Mouse (Mus musculus) cerebellum, adult 18-20 months (tissue): ENCODE data around the gene Fnbp1l.

Experiments
- DNase-seq, 2 experiments: peaks; one replicate each; pipeline ENCODE4 v3.0.0; 2021

Gene Fnbp1l

DNA sequence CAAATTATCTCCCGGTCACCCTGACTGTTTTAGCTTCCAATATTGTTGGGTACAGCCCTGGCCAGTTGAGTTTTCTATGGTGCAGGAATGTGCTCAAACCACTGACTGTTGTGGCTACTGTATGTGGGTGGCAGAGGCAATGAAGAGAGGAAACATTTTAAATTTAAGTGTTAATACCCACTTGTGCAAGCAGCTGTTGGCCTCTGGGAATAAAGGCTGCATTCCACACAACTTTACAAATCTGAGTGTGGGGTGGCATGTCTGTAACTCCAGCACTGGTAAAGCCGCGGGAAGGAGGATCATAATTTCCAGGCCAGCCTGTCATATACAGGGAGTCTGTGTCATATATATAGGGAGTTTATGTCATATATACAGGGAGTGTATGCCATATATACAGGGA lies 99.2 kb downstream of the Fnbp1l start:
- no peak for DNase-seq

GRCm38 (mm10) chr3:122519082-122519481 lies 100.4 kb downstream of the Fnbp1l start:
- no peak for DNase-seq

- no peak for DNase-seq
Measured at GRCm38 (mm10) chr3:122518231-122518736, 101.2 kb downstream of the Fnbp1l start.

DNA sequence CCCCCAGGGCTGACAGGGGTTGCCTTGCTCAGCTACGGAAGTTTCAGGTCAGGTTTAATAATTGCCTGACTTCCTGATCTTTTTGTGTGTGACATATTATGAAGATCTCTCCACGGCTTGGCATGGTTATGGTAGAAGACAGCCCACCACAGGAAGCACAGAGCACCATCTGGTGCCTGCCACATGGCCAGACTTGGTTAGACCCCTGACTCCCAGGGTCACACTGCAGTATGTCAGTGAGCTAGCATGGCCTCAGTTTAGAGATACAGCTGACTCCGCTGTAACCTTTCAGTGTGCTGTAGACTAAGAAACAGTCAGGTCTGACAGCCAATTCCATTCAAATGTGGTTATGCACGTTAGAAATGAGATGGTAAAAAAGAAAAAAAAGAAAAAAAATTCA lies 101.8 kb downstream of the Fnbp1l start:
- DNase-seq = no peak

DNA sequence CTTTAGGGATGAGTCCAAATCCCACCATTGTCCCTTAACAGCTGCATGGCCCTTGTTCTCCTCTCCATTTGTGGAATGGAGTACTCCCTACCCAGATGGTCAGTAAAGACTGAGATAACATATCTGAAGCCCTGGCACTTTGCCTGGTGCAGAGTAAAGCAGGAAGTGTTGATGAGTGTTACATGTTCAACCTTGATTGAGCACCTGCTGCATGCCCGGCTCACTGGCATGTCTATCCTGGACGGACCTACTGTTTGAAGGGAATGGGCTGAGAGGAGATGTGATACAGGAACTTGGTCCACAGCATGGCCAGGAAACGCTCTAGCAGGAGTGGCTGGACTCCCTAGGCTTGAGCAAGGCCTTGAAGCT lies 103.2 kb downstream of the Fnbp1l start:
- no peak for DNase-seq

GRCm38 (mm10) chr3:122515568-122516326 lies 103.8 kb downstream of the Fnbp1l start:
- DNase-seq = no peak

DNA sequence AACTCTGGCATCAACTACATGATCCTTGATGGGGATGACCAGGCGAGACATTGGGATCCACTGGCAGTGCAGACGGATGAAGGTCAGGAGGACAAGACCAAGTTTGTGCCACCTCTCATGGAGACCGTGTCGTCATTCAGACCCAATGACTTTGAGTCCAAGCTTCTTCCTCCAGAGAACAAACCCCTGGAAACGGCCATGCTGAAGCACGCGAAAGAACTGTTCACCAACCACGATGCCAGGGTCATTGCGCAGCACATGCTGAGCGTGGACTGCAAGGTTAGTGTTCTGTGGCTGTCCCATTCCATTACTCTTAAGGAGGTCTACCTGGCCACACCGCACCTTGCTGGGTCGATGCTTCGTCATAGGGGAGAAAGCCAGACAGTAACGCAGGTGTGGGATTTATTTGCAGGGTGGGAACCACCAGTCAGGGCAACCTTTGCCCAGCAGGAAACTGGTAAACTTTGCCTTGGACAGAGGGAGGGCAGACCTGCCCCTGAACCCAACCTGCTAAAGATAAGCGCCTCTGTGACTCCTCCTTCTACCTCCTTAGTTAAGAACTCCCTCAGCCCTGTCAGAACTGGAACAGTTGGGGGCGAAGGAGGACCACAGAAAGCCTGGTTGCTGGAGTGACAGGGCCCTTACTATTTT lies 106.7 kb downstream of the Fnbp1l start:
- no peak for DNase-seq

DNA sequence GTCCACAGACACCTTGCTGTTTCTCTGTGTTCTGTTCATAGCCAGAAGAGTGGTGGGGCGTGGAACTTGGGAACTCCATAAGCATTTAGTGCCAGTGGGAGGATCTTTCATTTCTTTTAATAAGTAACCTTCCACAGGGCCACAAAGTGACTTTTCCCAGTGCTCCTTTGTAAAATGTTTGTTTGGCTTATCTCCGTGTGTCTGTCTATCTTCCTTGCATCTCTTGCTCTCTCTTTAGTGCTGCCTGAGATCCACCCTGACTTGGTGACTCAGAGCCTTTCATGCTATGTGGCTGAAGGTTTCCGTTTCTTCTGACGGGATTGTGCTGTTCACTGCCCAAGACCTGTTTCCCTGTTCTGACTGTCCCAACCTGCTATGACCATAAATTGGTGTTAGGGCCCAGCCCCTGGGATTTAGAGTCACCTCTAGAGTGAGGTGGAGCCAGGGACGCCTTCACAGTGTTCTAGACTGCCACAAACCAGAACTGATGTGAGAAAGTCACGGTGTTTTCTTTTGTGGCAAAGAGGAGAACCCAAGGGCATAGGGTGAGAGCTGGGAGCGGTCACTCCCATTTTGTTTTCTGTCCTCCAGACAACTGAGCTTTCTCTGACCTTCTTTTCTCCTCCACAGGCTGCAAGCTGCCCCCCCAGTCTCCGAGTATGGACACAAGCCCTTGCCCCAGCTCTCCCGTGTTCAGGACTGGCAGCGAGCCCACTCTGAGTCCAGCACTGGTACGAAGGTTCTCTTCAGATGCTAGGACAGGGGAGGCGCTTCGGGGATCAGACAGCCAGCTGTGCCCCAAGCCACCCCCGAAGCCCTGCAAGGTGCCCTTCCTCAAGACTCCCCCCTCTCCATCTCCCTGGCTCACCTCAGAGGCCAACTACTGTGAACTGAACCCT lies 107.5 kb downstream of the Fnbp1l start:
- no peak for DNase-seq

DNA sequence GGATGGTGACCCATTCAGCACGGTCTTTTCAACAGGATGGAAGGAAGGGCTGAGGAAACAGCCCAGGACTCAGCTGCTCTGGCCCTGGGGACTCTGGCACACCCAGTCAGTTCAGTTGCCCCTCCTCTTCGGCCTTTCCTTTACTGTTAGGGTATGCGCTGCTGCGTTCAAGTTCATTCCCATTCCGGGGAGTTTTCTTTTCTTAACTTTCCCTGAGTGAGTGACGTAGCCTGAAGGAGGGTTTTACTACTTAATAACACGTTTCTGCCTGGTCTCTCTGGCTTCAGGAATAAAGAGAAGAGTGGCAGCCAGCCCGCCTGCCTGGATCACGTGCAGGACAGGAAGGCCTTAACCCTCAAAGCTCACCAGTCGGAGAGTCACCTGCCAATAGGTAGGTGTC lies 108.6 kb downstream of the Fnbp1l start:
- no peak for DNase-seq

- DNase-seq = no peak
Measured at GRCm38 (mm10) chr3:122510240-122510750, 109.2 kb downstream of the Fnbp1l start.

- no peak for DNase-seq
Measured at GRCm38 (mm10) chr3:122509534-122510239, 109.8 kb downstream of the Fnbp1l start.

- DNase-seq = peak; percentile 22 to 25
Measured at GRCm38 (mm10) chr3:122509084-122509483, 110.4 kb downstream of the Fnbp1l start.

DNA sequence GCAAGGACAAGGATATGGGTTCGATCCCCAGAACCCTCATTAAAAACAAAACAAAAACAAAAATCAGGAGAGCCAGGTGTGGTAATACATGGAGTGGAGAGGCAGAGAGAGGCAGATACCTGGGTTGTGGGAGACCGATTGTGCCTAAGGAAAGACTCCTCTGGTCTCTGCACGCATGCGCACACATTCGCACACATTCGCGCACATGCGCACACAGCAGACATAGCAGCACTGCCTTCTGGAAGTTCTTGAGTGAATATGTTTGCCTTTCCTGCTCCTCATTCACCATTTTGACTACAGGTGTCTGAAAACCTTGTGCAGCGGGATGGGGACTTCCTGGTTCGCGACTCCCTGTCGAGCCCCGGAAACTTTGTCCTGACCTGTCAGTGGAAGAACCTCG lies 111.7 kb downstream of the Fnbp1l start:
- no peak for DNase-seq

GRCm38 (mm10) chr3:122506343-122506916 lies 113.1 kb downstream of the Fnbp1l start:
- DNase-seq = no peak

- DNase-seq = no peak
Measured at GRCm38 (mm10) chr3:122500929-122501328, 118.6 kb downstream of the Fnbp1l start.

GRCm38 (mm10) chr3:122499647-122500046 lies 119.9 kb downstream of the Fnbp1l start:
- DNase-seq = no peak

DNA sequence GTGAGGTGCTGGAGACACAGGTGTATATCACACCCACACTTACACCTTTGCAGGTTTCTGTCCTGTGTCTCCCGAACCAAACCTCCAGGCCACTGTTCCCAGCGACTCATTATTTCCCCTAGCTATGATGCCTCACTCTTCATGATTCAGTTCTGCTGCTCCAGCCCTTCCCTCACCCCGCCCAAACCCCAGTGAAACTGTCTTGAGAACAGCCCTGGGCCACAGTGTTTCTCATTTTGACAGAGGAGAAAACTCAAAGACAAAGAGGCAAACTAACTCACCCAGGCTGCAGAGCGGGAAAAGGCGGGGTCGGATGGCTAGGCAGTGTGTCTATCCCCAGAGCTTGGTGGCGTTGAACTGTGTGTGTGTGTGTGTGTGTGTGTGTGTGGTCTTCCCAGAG lies 121.0 kb downstream of the Fnbp1l start:
- no peak for DNase-seq

- no peak for DNase-seq
Measured at GRCm38 (mm10) chr3:122497871-122498270, 121.6 kb downstream of the Fnbp1l start.

- no peak for DNase-seq
Measured at GRCm38 (mm10) chr3:122494764-122495163, 124.8 kb downstream of the Fnbp1l start.

DNA sequence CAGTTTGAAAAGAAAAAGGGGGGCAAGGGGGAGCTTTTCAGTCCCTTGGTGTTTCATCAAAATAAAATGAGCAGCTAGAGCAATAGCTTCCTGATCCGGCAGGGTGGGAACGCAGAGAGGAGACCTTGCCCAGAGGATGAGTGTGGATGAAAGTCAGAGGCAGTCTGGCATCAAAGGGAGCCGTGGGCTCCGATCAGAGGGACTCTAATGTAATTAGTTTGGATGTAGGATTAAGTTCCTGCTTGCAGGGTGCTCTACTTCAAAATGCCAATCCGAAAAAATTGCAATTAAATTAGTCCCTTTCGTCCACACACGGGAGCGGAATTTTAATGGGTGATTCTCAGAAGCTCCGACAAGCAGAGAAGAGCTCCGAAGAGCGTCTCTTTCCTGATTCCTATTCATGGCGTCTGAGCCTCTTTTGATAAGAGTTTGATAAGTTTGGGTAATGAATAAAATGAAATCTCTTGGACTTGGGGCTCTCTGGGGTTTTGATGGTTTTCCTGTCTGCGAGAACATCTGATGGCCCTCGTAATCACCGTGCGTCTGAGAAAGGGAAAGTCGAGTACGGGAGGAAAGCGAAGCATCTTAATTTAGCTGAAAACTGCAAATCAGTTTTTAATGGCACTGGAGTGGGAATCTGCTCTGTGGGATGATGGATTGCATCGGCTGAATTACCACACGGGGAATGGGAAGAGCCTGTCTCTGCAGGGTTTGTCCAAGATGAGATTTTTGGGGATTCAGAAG lies 126.5 kb downstream of the Fnbp1l start:
- DNase-seq = no peak

DNA sequence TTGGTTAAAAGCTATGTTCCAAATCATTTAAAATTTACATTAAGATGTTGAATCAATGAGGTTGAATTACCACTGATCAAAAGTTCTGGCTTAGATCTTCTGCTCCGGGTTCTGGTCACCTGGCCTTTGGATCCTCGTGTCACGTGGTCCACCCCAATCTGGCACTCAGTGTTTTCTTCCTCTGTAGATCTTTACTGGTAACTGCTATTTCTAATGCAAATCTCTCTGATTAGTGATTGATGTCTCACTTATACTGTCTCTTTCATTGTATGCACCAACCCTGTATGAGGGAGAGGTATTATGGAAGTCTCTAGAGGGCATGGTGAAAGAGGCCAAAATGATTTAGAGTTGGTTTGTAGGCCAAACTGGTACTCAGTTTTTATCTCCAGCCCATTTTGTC lies 127.5 kb downstream of the Fnbp1l start:
- no peak for DNase-seq
